Mouse (Mus musculus) heart, embryonic 11.5 days (tissue): ENCODE data around the gene Iffo2. TPM values are rescaled to one million over a fixed set of nuclear protein-coding genes. Genes with fewer than 3 reads are reported as not detected.

Experiments used
- ATAC-seq: fragments of 200-750 bp; cut with Nextera tagmentation; replicated peaks from 2 replicates; pipeline ENCODE4 v1.8.0; 2017; ENCODE audit warnings: moderate library complexity; ENCODE audit not compliant: insufficient number of reproducible peaks, low FRiP score, low TSS enrichment
- H3K27ac ChIP-seq: fragments of 300-500 bp; sonication (generic); 2 replicates; pipeline ENCODE4 v1.5.1; 2014; ENCODE audit warnings: mild to moderate bottlenecking, low read depth, low read length
- H3K27me3 ChIP-seq: fragments of 300-500 bp; sonication (generic); 2 replicates; pipeline ENCODE4 v1.6.1; 2014; ENCODE audit warnings: mild to moderate bottlenecking, low read length, mixed read lengths; ENCODE audit not compliant: control insufficient read depth, insufficient read depth
- H3K36me3 ChIP-seq: fragments of 300-500 bp; sonication (generic); 2 replicates; pipeline ENCODE4 v1.6.1; 2014; ENCODE audit warnings: mild to moderate bottlenecking, low read length, moderate library complexity, mixed read lengths; ENCODE audit not compliant: control insufficient read depth, insufficient read depth
- H3K4me1 ChIP-seq: fragments of 300-500 bp; sonication (generic); 2 replicates; pipeline ENCODE4 v1.6.1; 2014; ENCODE audit warnings: low read length; ENCODE audit not compliant: control insufficient read depth, insufficient read depth
- H3K4me2 ChIP-seq: fragments of 300-500 bp; sonication (generic); 2 replicates; pipeline ENCODE4 v1.6.1; 2014; ENCODE audit warnings: mild to moderate bottlenecking, moderate library complexity
- H3K4me3 ChIP-seq: fragments of 300-500 bp; sonication (generic); 2 replicates; pipeline ENCODE4 v1.5.1; 2014; ENCODE audit warnings: low read depth, low read length
- H3K9ac ChIP-seq: fragments of 300-500 bp; sonication (generic); 2 replicates; pipeline ENCODE4 v1.6.1; 2014; ENCODE audit warnings: mild to moderate bottlenecking, low read depth, low read length, moderate library complexity
- H3K9me3 ChIP-seq: fragments of 300-500 bp; sonication (generic); replicated peaks from 2 replicates; pipeline ENCODE4 v1.6.1; 2016; ENCODE audit warnings: low read length; ENCODE audit not compliant: control insufficient read depth
- WGBS: fragments of 180-500 bp; shearing (Covaris S2); extraction: QIAGEN DNeasy Blood & Tissue Kit; methylation state at CpG from one replicate; pipeline ENCODE4 v1.1.7; 2014; ENCODE audit not compliant: insufficient replicate concordance; 5-methylcytosine and 5-hydroxymethylcytosine counted together
- polyA plus RNA-seq: library from polyadenylated mRNA; unstranded; fragments of >200 nt; fragmentation: Nextera tagmentation; extraction: Ambion mirVana; gene quantifications from 2 replicates; pipeline ENCODE4 v1.2.1, GENCODE M21; 2014

Iffo2 gene
- polyA plus RNA-seq, 1 experiment from 2014 or later = 2.7 TPM

GRCm38 (mm10) chr4:139574156-139574798, 43.9 kb downstream of the Iffo2 start:
- under 1% methylated on average over 48 of the region's 52 CpGs for WGBS
- Histone ChIP-seq H3K27ac (peak overlapping the region; percentile 85), H3K4me2 (peak overlapping the region; percentile 94), H3K4me1 (peaks cover 27% of the 10 kb centered on the region), H3K27me3 (peaks cover 4% of the 10 kb centered on the region; the same call in 1 of the 2 replicates), H3K9me3 (no peaks in the 10 kb centered on the region), H3K9ac (peak overlapping the region; percentile 91), H3K36me3 (no peaks in the 10 kb centered on the region), H3K4me3 (peak overlapping the region; percentile 86)
- ATAC-seq = peak; percentile 97

GRCm38 (mm10) chr4:139574799-139575672, 44.7 kb downstream of the Iffo2 start:
- H3K36me3 ChIP-seq = no peaks in the 10 kb centered on the region
- peaks cover 35% of the 10 kb centered on the region for H3K4me1 ChIP-seq
- H3K4me3 ChIP-seq = peak overlapping the region; percentile 86
- H3K27me3 ChIP-seq = peaks cover 4% of the 10 kb centered on the region; the same call in 1 of the 2 replicates
- no peaks in the 10 kb centered on the region for H3K9me3 ChIP-seq
- peak; percentile 8; the same call in 1 of the 2 replicates for ATAC-seq
- peak overlapping the region; percentile 94 for H3K4me2 ChIP-seq
- peak overlapping the region; percentile 91 for H3K9ac ChIP-seq
- H3K27ac ChIP-seq = peak overlapping the region; percentile 85
- under 1% methylated on average over 110 of the region's 111 CpGs for WGBS

- Histone ChIP-seq H3K9ac (peak overlapping the region; percentile 91), H3K4me3 (peak overlapping the region; percentile 86), H3K4me2 (peak overlapping the region; percentile 94), H3K9me3 (no peaks in the 10 kb centered on the region), H3K27me3 (peaks cover 4% of the 10 kb centered on the region; the same call in 1 of the 2 replicates), H3K4me1 (peaks cover 41% of the 10 kb centered on the region), H3K36me3 (no peaks in the 10 kb centered on the region), H3K27ac (peak overlapping the region; percentile 85; the same call in 1 of the 2 replicates)
- no peak for ATAC-seq
- 7% methylated on average over 14 of the region's 14 CpGs for WGBS
Observed at GRCm38 (mm10) chr4:139575673-139576003, 45.3 kb downstream of the Iffo2 start.

GRCm38 (mm10) chr4:139576251-139576880, 46.0 kb downstream of the Iffo2 start:
- H3K9ac ChIP-seq = peak overlapping the region; percentile 91; the same call in 1 of the 2 replicates
- no peaks in the 10 kb centered on the region for H3K9me3 ChIP-seq
- H3K36me3 ChIP-seq = no peaks in the 10 kb centered on the region
- 45% methylated on average over 14 of the region's 14 CpGs for WGBS
- ATAC-seq = no peak
- H3K4me1 ChIP-seq = peaks cover 47% of the 10 kb centered on the region
- H3K4me2 ChIP-seq = peak overlapping the region; percentile 94
- H3K27ac ChIP-seq = no peak overlapping the region
- peaks cover 4% of the 10 kb centered on the region; the same call in 1 of the 2 replicates for H3K27me3 ChIP-seq
- H3K4me3 ChIP-seq = peak overlapping the region; percentile 86

GRCm38 (mm10) chr4:139577006-139577405, 46.7 kb downstream of the Iffo2 start:
- H3K4me3 ChIP-seq = peak overlapping the region; percentile 86

GRCm38 (mm10) chr4:139578389-139578788, 48.0 kb downstream of the Iffo2 start:
- H3K4me1 ChIP-seq = peaks cover 64% of the 10 kb centered on the region
- peak overlapping the region; percentile 25 for H3K4me2 ChIP-seq
- peak overlapping the region; percentile 5; the same call in 1 of the 2 replicates for H3K4me3 ChIP-seq
- H3K27ac ChIP-seq = peak overlapping the region; percentile 10; the same call in 1 of the 2 replicates
- ATAC-seq = no peak
- no peaks in the 10 kb centered on the region for H3K36me3 ChIP-seq
- no peaks in the 10 kb centered on the region for H3K27me3 ChIP-seq
- H3K9ac ChIP-seq = 0 out of 2 replicates have a peak overlapping the region, but pooled peaks have one; percentile 28
- 74% methylated on average over 8 of the region's 8 CpGs for WGBS
- no peaks in the 10 kb centered on the region for H3K9me3 ChIP-seq

More at GRCm38 (mm10) chr4:139577006-139577405, 46.7 kb downstream of the Iffo2 start:
- Histone ChIP-seq H3K36me3 (no peaks in the 10 kb centered on the region), H3K9me3 (no peaks in the 10 kb centered on the region), H3K4me2 (peak overlapping the region; percentile 94), H3K27ac (no peak overlapping the region), H3K27me3 (peaks cover 4% of the 10 kb centered on the region; the same call in 1 of the 2 replicates), H3K9ac (peak overlapping the region; percentile 91; the same call in 1 of the 2 replicates), H3K4me1 (peaks cover 54% of the 10 kb centered on the region)
- 80% methylated on average over 7 of the region's 7 CpGs for WGBS
- ATAC-seq = no peak

- H3K27me3 ChIP-seq = no peaks in the 10 kb centered on the region
- H3K4me2 ChIP-seq = peak overlapping the region; percentile 25; the same call in 1 of the 2 replicates
- H3K27ac ChIP-seq = no peak overlapping the region
- no peak overlapping the region for H3K4me3 ChIP-seq
- H3K36me3 ChIP-seq = no peaks in the 10 kb centered on the region
- H3K4me1 ChIP-seq = peaks cover 59% of the 10 kb centered on the region
- 35% methylated on average over 10 of the region's 10 CpGs for WGBS
- H3K9me3 ChIP-seq = no peaks in the 10 kb centered on the region
- no peak for ATAC-seq
- peak overlapping the region; percentile 16; the same call in 1 of the 2 replicates for H3K9ac ChIP-seq
Observed at GRCm38 (mm10) chr4:139579003-139579402, 48.7 kb downstream of the Iffo2 start.

GRCm38 (mm10) chr4:139579466-139579865, 49.1 kb downstream of the Iffo2 start:
- peak overlapping the region; percentile 25; the same call in 1 of the 2 replicates for H3K4me2 ChIP-seq
- H3K4me3 ChIP-seq = no peak overlapping the region
- H3K36me3 ChIP-seq = no peaks in the 10 kb centered on the region
- H3K27me3 ChIP-seq = no peaks in the 10 kb centered on the region
- H3K9me3 ChIP-seq = no peaks in the 10 kb centered on the region
- peak overlapping the region; percentile 16 for H3K9ac ChIP-seq
- peaks cover 62% of the 10 kb centered on the region for H3K4me1 ChIP-seq
- peak overlapping the region; percentile 92 for H3K27ac ChIP-seq
- 44% methylated on average over 6 of the region's 6 CpGs for WGBS
- no peak for ATAC-seq
